Mouse (Mus musculus) neural tube, embryonic 15.5 days (tissue): ENCODE measurements around the gene Nlrp1b. TPM values are rescaled to one million over a fixed set of nuclear protein-coding genes. Genes with fewer than 3 reads are reported as not detected.

Source experiments
- ATAC-seq: fragments of 200-750 bp; cut with Nextera tagmentation; 2 replicates; pipeline ENCODE4 v1.8.0; 2017; ENCODE audit warnings: mild to moderate bottlenecking, moderate TSS enrichment, moderate library complexity; ENCODE audit not compliant: low FRiP score
- H3K27ac ChIP-seq: fragments of 300-500 bp; sonication (generic); replicated peaks from 2 replicates; pipeline ENCODE4 v1.5.1; 2015; ENCODE audit warnings: mild to moderate bottlenecking, inconsistent platforms
- H3K27me3 ChIP-seq: fragments of 300-500 bp; sonication (generic); replicated peaks from 2 replicates; pipeline ENCODE4 v1.6.1; 2015; ENCODE audit warnings: inconsistent platforms
- H3K36me3 ChIP-seq: fragments of 300-500 bp; sonication (generic); 2 replicates; pipeline ENCODE4 v1.6.1; 2015; ENCODE audit warnings: inconsistent platforms
- H3K4me1 ChIP-seq: fragments of 300-500 bp; sonication (generic); 2 replicates; pipeline ENCODE4 v1.6.1; 2015; ENCODE audit warnings: inconsistent platforms
- H3K4me2 ChIP-seq: fragments of 300-500 bp; sonication (generic); 2 replicates; pipeline ENCODE4 v1.6.1; 2015; ENCODE audit warnings: inconsistent platforms, mild to moderate bottlenecking, moderate library complexity
- H3K4me3 ChIP-seq: fragments of 300-500 bp; sonication (generic); replicated peaks from 2 replicates; pipeline ENCODE4 v1.5.1; 2015; ENCODE audit warnings: mild to moderate bottlenecking, inconsistent platforms
- H3K9ac ChIP-seq: fragments of 300-500 bp; sonication (generic); replicated peaks from 2 replicates; pipeline ENCODE4 v1.6.1; 2015; ENCODE audit warnings: mild to moderate bottlenecking, inconsistent platforms
- H3K9me3 ChIP-seq: fragments of 300-500 bp; sonication (generic); replicated peaks from 2 replicates; pipeline ENCODE4 v1.6.1; 2016; ENCODE audit warnings: inconsistent platforms
- WGBS: fragments of 180-500 bp; shearing (Covaris S2); methylation state at CpG from one replicate; pipeline ENCODE4 v1.1.7; 2015; ENCODE audit warnings: mixed read lengths; 5-methylcytosine and 5-hydroxymethylcytosine counted together
- polyA plus RNA-seq: library from polyadenylated mRNA; unstranded; fragments of >200 nt; fragmentation: Nextera tagmentation; extraction: Ambion mirVana; gene quantifications from 2 replicates; pipeline ENCODE4 v1.2.1, GENCODE M21; 2015

The Nlrp1b gene
- polyA plus RNA-seq = 0.05 TPM in 1 of 2 replicates, not detected in the other

DNA sequence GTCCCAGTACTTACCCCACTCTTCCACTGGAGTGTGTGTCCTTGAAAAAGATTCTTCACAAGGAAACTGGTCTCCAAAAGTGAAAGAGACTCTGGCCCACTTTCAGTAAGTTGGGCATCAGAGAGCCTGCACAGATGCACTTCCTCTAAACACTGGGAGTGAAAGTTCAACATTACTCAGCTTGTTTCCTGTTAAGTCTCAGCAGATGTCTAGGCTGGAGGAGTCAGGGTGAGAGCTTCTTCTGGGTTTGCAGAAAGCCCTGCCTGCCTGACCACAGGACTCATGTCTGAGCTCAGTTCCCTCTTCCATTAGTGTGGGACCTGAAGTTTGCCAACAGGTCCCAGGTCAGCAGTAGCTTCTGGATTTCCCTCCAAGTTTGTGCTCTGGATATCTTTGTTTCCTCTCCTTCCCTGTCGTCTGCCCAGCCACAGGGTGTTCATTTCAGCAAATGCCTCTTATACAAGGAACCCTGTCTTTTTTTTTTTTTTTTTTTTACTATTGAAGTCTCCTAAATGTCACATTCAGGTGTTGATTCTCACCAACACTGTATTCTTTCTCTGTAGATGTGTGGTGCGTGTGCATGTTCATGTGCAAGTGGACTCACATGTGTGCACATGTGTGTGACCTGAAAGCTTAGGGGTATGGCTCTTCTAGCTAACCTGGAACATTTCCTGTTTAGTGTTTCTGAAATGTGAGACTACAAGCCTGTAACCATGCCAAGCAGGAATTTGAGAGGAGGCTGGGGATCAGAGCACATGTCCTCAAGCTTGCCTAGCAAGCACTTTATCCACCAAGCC, at the start of gene Nlrp1b:
Gene Nlrp1b (minus strand): TSS at position 50 of the 797 bp plus-strand sequence.
- H3K27ac ChIP-seq = no peak within 1 kb of the TSS
- ATAC-seq = no peak
- H3K9ac ChIP-seq = no peak within 1 kb of the TSS
- WGBS = 72% methylated on average over 2 of the region's 2 CpGs
- no peaks in the 10 kb centered on the region for H3K4me1 ChIP-seq
- H3K36me3 ChIP-seq = no peaks in the 10 kb centered on the region
- H3K9me3 ChIP-seq = no peaks in the 10 kb centered on the region
- H3K4me3 ChIP-seq = no peak within 1 kb of the TSS
- no peak within 1 kb of the TSS for H3K4me2 ChIP-seq
- H3K27me3 ChIP-seq = no peaks in the 10 kb centered on the region

DNA sequence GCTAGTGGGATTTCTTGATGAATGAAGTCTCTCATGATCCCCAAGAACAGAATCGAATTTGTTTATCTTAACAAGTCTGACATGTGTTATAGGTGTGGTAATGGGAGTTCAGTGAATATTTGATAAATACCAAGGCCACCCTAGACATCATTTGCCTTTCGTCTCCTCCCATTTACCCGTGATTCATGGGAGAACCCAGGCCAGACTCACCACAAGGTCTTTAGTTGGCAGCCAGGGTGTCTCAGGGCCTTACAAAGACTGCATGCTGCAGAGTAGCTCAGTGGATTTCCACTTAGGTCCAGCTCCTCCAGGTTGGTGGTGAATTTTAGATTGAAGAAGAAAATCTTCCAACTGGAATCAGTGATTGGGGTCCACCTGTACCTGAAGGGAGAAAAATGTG, 30.5 kb upstream of the Nlrp1b start:
- Histone ChIP-seq H3K36me3 (no peaks in the 10 kb centered on the region), H3K4me3 (no peak overlapping the region), H3K27me3 (no peaks in the 10 kb centered on the region), H3K4me1 (no peaks in the 10 kb centered on the region), H3K27ac (no peak overlapping the region), H3K9ac (no peak overlapping the region), H3K4me2 (no peak overlapping the region), H3K9me3 (no peaks in the 10 kb centered on the region)
- ATAC-seq = no peak
- WGBS = 86% methylated on average over 3 of the region's 3 CpGs

DNA sequence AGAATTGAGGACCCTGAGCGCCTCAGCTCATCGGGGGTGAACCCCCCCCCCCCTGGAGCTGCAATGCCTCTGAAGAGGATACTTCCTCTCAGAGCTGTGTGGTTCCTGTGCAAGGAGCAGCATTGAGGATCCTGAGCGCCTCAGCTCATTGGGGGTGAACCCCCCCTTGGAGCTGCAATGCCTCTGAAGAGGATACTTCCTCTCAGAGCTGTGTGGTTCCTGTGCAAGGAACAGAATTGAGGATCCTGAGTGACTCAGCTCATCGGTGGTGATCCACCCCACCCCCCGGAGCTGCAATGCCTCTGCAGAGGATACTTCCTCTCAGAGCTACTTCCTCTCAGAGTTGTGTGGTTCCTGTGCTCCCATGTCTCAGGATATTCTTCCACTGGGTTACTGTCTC, 20.8 kb upstream of the Nlrp1b start:
- no peak overlapping the region for H3K9ac ChIP-seq
- H3K27me3 ChIP-seq = no peaks in the 10 kb centered on the region
- no peak overlapping the region for H3K4me2 ChIP-seq
- H3K9me3 ChIP-seq = no peaks in the 10 kb centered on the region
- H3K36me3 ChIP-seq = no peaks in the 10 kb centered on the region
- 88% methylated on average over 5 of the region's 5 CpGs for WGBS
- no peaks in the 10 kb centered on the region for H3K4me1 ChIP-seq
- no peak overlapping the region for H3K4me3 ChIP-seq
- ATAC-seq = no peak
- no peak overlapping the region for H3K27ac ChIP-seq

- Histone ChIP-seq H3K9me3 (no peaks in the 10 kb centered on the region), H3K4me3 (no peak overlapping the region), H3K4me1 (no peaks in the 10 kb centered on the region), H3K27me3 (no peaks in the 10 kb centered on the region), H3K36me3 (no peaks in the 10 kb centered on the region), H3K27ac (no peak overlapping the region), H3K9ac (no peak overlapping the region), H3K4me2 (no peak overlapping the region)
- no peak for ATAC-seq
- WGBS = 82% methylated on average over 2 of the region's 2 CpGs
Measured at GRCm38 (mm10) chr11:71224614-71225013, 5.9 kb downstream of the Nlrp1b start.

- Histone ChIP-seq H3K4me3 (no peak overlapping the region), H3K36me3 (no peaks in the 10 kb centered on the region), H3K27me3 (no peaks in the 10 kb centered on the region), H3K9ac (no peak overlapping the region), H3K4me1 (no peaks in the 10 kb centered on the region), H3K4me2 (no peak overlapping the region), H3K9me3 (no peaks in the 10 kb centered on the region), H3K27ac (no peak overlapping the region)
- no peak for ATAC-seq
- 89% methylated on average over 4 of the region's 4 CpGs for WGBS
Measured at GRCm38 (mm10) chr11:71202703-71203102, 27.8 kb downstream of the Nlrp1b start.

GRCm38 (mm10) chr11:71199349-71199748, 31.2 kb downstream of the Nlrp1b start:
- 89% methylated on average over 2 of the region's 2 CpGs for WGBS
- no peaks in the 10 kb centered on the region for H3K36me3 ChIP-seq
- no peak overlapping the region for H3K9ac ChIP-seq
- no peak overlapping the region for H3K4me3 ChIP-seq
- H3K27ac ChIP-seq = no peak overlapping the region
- no peak for ATAC-seq
- H3K27me3 ChIP-seq = no peaks in the 10 kb centered on the region
- no peaks in the 10 kb centered on the region for H3K4me1 ChIP-seq
- no peak overlapping the region for H3K4me2 ChIP-seq
- no peaks in the 10 kb centered on the region for H3K9me3 ChIP-seq

DNA sequence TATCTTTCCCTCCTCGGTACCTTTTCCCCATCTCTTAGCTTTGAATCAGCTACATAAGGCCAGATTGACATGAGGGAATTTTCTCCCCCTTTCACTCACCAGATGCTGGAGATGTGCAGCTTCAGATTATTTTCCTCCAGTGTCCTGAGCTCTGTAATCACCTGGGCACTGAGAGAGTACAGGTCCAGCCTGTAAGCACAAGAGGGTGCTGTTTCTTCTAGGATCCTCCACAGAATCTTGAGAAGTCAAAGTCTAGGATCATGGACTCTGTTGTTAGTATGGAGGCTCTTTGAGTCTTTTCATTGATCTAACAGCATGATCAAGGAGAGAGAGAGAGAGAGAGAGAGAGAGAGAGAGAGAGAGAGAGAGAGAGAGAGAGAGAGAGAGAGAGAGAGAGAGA, 60.9 kb downstream of the Nlrp1b start:
- no peak for ATAC-seq
- WGBS = 85% methylated on average over 1 of the region's 1 CpGs
- H3K4me3 ChIP-seq = no peak overlapping the region

GRCm38 (mm10) chr11:71164139-71164538, 66.4 kb downstream of the Nlrp1b start:
- Histone ChIP-seq H3K4me3 (no peak overlapping the region), H3K36me3 (no peaks in the 10 kb centered on the region), H3K9ac (no peak overlapping the region), H3K4me2 (no peak overlapping the region), H3K27ac (no peak overlapping the region), H3K27me3 (0 out of 2 replicates have a peak, but pooled peaks cover 3% of the 10 kb centered on the region), H3K9me3 (no peaks in the 10 kb centered on the region), H3K4me1 (no peaks in the 10 kb centered on the region)
- ATAC-seq = no peak
- 74% methylated on average over 1 of the region's 1 CpGs for WGBS

More for the DNA sequence above, 60.9 kb downstream of the Nlrp1b start:
- Histone ChIP-seq H3K27me3 (no peaks in the 10 kb centered on the region), H3K9ac (no peak overlapping the region), H3K4me1 (no peaks in the 10 kb centered on the region), H3K27ac (no peak overlapping the region), H3K36me3 (no peaks in the 10 kb centered on the region), H3K9me3 (no peaks in the 10 kb centered on the region), H3K4me2 (no peak overlapping the region)

DNA sequence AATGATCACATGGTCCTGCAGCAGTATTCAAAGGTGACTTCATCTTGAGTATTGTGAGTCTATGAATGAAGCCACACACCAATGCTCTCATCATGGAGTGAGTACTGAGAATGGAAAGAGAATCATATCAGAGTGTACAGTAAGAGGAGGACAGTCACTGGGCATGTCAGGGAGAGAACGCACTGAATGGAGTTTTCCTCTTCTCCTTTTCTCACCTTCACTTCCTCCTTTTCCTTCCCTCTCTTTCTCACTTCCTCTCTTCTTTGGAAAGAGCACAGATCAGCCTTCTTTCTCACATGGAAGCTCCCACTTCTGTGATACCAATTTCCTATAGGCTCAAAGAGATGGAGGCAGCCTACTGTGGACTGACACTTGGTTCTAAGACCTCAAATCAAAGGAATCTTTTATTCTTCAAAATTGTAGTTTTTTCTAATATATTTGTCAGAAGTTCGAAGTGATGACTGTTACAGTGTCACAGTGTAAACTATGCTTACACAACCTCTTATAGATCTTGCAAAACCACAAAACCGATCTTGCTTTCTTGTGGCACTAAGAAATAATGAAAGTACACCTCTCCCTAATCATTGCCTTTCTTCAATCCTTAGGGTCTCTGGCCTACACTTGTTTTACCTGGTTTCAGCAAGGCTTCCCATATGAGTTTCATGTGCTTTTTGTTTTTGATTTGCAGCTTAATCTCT, 70.9 kb downstream of the Nlrp1b start:
- Histone ChIP-seq H3K9me3 (no peaks in the 10 kb centered on the region), H3K9ac (no peak overlapping the region), H3K27ac (no peak overlapping the region), H3K4me1 (no peaks in the 10 kb centered on the region), H3K4me3 (no peak overlapping the region), H3K36me3 (no peaks in the 10 kb centered on the region), H3K27me3 (0 out of 2 replicates have a peak, but pooled peaks cover 3% of the 10 kb centered on the region), H3K4me2 (no peak overlapping the region)
- no peak for ATAC-seq
- WGBS = 84% methylated on average over 3 of the region's 3 CpGs

DNA sequence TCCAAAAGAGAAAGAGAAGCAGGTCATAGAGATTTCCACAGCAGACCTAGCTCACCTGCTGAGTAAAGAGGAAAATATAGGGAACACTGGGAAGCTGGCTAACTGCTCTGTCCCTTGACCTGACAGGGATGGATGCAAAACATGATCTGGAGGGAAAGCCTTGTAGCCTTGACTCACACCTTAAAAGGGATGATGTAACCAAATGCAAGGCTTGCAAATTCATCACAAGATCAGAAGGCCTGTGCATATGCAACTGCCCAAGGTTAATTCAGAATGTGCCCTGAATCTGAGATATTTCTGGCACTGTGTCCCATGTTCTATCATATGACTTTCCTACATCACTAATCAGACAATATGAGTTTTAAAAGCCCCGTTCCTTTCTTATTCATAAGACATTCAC, 75.3 kb downstream of the Nlrp1b start:
- H3K27me3 ChIP-seq = no peaks in the 10 kb centered on the region
- H3K36me3 ChIP-seq = no peaks in the 10 kb centered on the region
- ATAC-seq = no peak
- no peak overlapping the region for H3K9ac ChIP-seq
- H3K4me2 ChIP-seq = no peak overlapping the region
- H3K4me1 ChIP-seq = no peaks in the 10 kb centered on the region
- H3K9me3 ChIP-seq = no peaks in the 10 kb centered on the region
- no peak overlapping the region for H3K27ac ChIP-seq
- 88% methylated on average over 1 of the region's 1 CpGs for WGBS
- H3K4me3 ChIP-seq = no peak overlapping the region

GRCm38 (mm10) chr11:71144661-71145060, 85.9 kb downstream of the Nlrp1b start, which contains the start of gene Nlrp1a:
Nlrp1a (minus strand) TSS chr11:71144704.
- Histone ChIP-seq H3K4me2 (no peak within 1 kb of the TSS), H3K4me3 (no peak within 1 kb of the TSS), H3K4me1 (no peaks in the 10 kb centered on the region), H3K36me3 (no peaks in the 10 kb centered on the region), H3K9me3 (no peaks in the 10 kb centered on the region), H3K27me3 (no peaks in the 10 kb centered on the region), H3K9ac (no peak within 1 kb of the TSS), H3K27ac (no peak within 1 kb of the TSS)
- 90% methylated on average over 3 of the region's 3 CpGs for WGBS
- ATAC-seq = no peak

DNA sequence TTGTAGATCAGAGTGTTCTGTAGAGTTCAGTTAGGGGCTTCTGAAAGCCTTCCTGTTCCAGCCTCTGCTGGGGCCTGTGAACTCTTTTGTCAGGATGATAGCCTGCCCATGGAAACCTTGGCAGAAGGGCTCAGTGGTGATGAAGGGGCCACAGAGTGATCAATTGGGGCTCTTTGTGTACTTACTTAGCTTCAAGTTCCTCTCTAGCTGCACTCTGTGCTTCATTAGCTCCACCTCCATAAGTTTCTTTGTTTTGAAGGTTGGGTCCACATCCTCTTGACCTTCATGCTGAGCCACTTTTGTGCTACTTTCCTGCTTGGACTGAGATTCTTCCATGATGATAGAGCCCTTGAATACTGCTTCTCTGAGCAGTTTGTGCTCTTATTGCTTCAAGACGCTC, 88.5 kb downstream of the Nlrp1b start:
- Histone ChIP-seq H3K4me2 (no peak overlapping the region), H3K27me3 (no peaks in the 10 kb centered on the region), H3K36me3 (no peaks in the 10 kb centered on the region), H3K27ac (no peak overlapping the region), H3K9me3 (no peaks in the 10 kb centered on the region), H3K9ac (no peak overlapping the region), H3K4me1 (no peaks in the 10 kb centered on the region), H3K4me3 (no peak overlapping the region)
- WGBS = 88% methylated on average over 1 of the region's 1 CpGs
- no peak for ATAC-seq
